Mouse (Mus musculus): Measurements from ENCODE around the gene Tfam. TPM values are rescaled to one million over a fixed set of nuclear protein-coding genes. Genes with fewer than 3 reads are reported as not detected.

Tfam gene
- polyA plus RNA-seq, 1 experiment: 6.4 TPM

DNA sequence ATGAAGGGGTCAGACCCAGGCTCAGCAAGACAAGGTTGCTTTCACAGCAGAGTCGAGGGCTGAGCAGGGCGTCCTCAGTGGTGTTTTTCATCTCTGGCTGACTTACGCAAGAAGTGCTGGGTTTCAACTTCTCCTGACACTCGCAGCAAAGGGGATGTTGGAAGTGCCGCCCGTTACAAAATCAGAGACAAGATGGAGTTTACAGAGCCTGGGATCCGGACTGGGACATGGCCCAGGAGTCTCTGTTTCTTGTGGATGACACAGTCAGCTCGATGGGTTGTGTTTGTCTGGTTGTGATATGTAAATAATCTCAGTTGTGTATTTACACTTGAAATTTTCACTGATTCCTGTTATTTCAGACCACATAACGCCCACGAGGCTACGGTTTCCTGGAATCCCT is 45.2 kb downstream of the Tfam start:
- TF ChIP-seq CTCF (IDR thresholded peaks at IDR 0.05; ENCODE audit: extremely low read depth, insufficient read depth, insufficient read length, insufficient replicate concordance) (no peak), POLR2A (IDR thresholded peaks at IDR 0.05; ENCODE audit: low read depth, low read length) (no peak)
- 83% methylated on average over 11 of the region's 11 CpGs for WGBS
- Histone ChIP-seq H3K27ac (ENCODE audit: insufficient read depth, low read length) (no peak overlapping the region; the same call in 1 of the 2 replicates), H3K4me1 (ENCODE audit: control insufficient read depth, insufficient read depth, insufficient read length) (no peaks in the 10 kb centered on the region; the same call in 1 of the 2 replicates), H3K27me3 (ENCODE audit: control insufficient read depth, insufficient read depth, low read length) (no peaks in the 10 kb centered on the region), H3K4me3 (ENCODE audit: extremely low read depth, insufficient read depth, insufficient read length) (no peak overlapping the region), H3K36me3 (ENCODE audit: control insufficient read depth, insufficient read depth, low read length) (no peaks in the 10 kb centered on the region)
- no peak for DNase-seq (ENCODE audit: low read depth in 1 of 2, low spot score in 2 of 2)

DNA sequence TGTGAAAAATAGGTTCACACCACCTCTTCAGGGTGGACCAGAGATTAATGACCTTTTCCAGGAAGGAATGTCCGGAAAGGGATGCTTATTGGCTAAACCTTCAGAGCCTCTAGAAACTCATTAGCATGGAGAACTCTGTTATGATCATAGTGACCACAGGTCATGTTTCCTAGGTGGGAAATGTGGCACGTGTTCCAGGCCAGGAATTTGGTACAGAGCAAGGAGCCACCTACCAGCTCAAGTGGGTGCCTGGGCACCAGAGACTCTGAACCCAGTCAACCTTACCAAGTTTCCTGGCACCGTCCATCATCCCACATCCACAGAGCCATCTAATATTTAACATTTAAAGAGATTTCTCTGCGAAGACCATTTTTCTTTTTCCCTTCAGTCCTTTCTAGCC is 49.4 kb downstream of the Tfam start:
- Histone ChIP-seq H3K4me1 (ENCODE audit: control insufficient read depth, insufficient read depth, insufficient read length) (no peaks in the 10 kb centered on the region), H3K27me3 (ENCODE audit: control insufficient read depth, insufficient read depth, low read length) (no peaks in the 10 kb centered on the region), H3K4me3 (ENCODE audit: extremely low read depth, insufficient read depth, insufficient read length) (no peak overlapping the region), H3K36me3 (ENCODE audit: control insufficient read depth, insufficient read depth, low read length) (no peaks in the 10 kb centered on the region), H3K27ac (ENCODE audit: insufficient read depth, low read length) (no peak overlapping the region)
- no peak for TF ChIP-seq CTCF (IDR thresholded peaks at IDR 0.05; ENCODE audit: extremely low read depth, insufficient read depth, insufficient read length, insufficient replicate concordance)
- no peak for TF ChIP-seq POLR2A (IDR thresholded peaks at IDR 0.05; ENCODE audit: low read depth, low read length)
- 93% methylated on average over 4 of the region's 4 CpGs for WGBS
- no peak for DNase-seq (ENCODE audit: low read depth in 1 of 2, low spot score in 2 of 2)

DNA sequence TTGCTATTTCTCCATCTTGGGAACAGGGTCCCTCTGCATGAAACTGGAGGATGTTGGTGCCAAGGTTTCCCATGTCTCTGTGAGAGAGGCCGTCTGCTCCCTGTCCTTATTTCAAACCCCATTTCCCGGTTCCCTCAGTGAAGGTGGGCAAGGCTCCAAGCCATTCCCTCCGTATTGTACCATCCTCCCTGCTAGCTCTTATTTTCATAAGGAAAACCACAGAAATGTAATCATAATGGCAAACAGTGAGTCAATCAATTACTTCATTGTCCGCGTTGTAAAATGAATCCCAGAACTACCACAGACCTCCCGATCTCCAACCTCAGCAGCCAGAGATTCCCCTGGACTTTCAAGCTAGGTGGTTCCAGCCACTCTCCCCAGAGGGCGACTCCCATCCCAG is 53.0 kb downstream of the Tfam start:
- Histone ChIP-seq H3K27ac (ENCODE audit: insufficient read depth, low read length) (no peak overlapping the region), H3K4me1 (ENCODE audit: control insufficient read depth, insufficient read depth, insufficient read length) (no peaks in the 10 kb centered on the region), H3K27me3 (ENCODE audit: control insufficient read depth, insufficient read depth, low read length) (no peaks in the 10 kb centered on the region), H3K36me3 (ENCODE audit: control insufficient read depth, insufficient read depth, low read length) (no peaks in the 10 kb centered on the region), H3K4me3 (ENCODE audit: extremely low read depth, insufficient read depth, insufficient read length) (no peak overlapping the region)
- TF ChIP-seq POLR2A (IDR thresholded peaks at IDR 0.05; ENCODE audit: low read depth, low read length) (no peak), CTCF (IDR thresholded peaks at IDR 0.05; ENCODE audit: extremely low read depth, insufficient read depth, insufficient read length, insufficient replicate concordance) (no peak)
- 84% methylated on average over 7 of the region's 7 CpGs for WGBS
- no peak for DNase-seq (ENCODE audit: low read depth in 1 of 2, low spot score in 2 of 2)

DNA sequence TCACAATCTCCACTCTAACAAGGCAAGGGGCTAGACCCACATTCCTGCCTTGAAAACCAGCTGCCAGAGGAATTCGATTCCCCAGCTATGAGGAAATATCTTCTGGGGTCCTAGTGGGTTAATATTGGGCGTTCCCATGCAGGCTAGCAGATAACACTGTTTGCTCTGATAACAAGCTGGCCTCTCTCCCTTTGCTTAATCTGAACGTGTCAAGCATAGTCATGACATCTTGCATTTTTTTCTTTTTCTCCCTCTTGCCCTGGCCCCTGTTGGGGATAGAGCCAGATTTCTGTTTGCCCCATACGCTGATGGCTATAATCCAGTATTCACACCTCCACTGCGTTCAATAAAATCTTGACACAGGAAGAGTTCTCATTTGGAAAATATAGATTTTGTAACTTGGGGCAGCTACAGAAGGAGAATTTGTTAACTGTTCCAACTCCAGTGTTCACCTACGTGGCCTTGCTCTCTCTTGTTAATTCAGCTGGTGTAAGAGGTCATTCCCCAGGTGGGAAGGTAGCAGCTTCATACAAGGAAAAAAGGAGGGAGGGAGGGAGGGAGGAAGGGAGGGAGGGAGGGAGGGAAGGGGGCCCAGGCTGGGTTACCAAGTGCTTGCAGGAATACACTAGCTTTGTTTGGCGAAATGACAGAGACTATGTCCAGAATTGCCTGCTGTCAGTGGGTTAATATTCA is 54.6 kb downstream of the Tfam start:
- Histone ChIP-seq H3K27ac (ENCODE audit: insufficient read depth, low read length) (no peak overlapping the region), H3K27me3 (ENCODE audit: control insufficient read depth, insufficient read depth, low read length) (no peaks in the 10 kb centered on the region), H3K4me1 (ENCODE audit: control insufficient read depth, insufficient read depth, insufficient read length) (no peaks in the 10 kb centered on the region), H3K4me3 (ENCODE audit: extremely low read depth, insufficient read depth, insufficient read length) (no peak overlapping the region), H3K36me3 (ENCODE audit: control insufficient read depth, insufficient read depth, low read length) (no peaks in the 10 kb centered on the region)
- TF ChIP-seq POLR2A (IDR thresholded peaks at IDR 0.05; ENCODE audit: low read depth, low read length) (no peak), CTCF (IDR thresholded peaks at IDR 0.05; ENCODE audit: extremely low read depth, insufficient read depth, insufficient read length, insufficient replicate concordance) (no peak)
- DNase-seq (ENCODE audit: low read depth in 1 of 2, low spot score in 2 of 2): no peak
- 71% methylated on average over 7 of the region's 7 CpGs for WGBS

DNA sequence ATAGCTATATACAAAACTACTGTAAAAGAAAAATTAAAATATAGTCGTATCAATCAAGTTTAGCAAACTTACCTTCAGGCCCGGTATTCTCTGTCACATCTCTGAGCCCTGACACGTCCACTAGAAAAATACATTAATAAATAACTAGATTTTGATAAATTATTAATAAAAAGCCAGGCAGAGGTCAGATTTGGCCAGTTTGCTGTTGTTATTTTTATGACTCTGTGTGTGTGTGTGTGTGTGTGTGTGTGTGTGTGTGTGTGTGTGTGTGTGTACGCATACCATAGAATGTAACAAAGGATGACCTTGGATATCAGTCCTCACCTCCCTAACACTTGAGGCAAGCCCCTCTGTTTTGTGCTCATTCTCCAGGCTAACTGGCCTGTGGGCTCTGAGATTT is 56.1 kb downstream of the Tfam start:
- Histone ChIP-seq H3K27me3 (ENCODE audit: control insufficient read depth, insufficient read depth, low read length) (no peaks in the 10 kb centered on the region), H3K36me3 (ENCODE audit: control insufficient read depth, insufficient read depth, low read length) (no peaks in the 10 kb centered on the region), H3K27ac (ENCODE audit: insufficient read depth, low read length) (no peak overlapping the region), H3K4me3 (ENCODE audit: extremely low read depth, insufficient read depth, insufficient read length) (no peak overlapping the region), H3K4me1 (ENCODE audit: control insufficient read depth, insufficient read depth, insufficient read length) (no peaks in the 10 kb centered on the region)
- TF ChIP-seq POLR2A (IDR thresholded peaks at IDR 0.05; ENCODE audit: low read depth, low read length) (no peak), CTCF (IDR thresholded peaks at IDR 0.05; ENCODE audit: extremely low read depth, insufficient read depth, insufficient read length, insufficient replicate concordance) (no peak)
- WGBS: 93% methylated on average over 4 of the region's 4 CpGs
- DNase-seq (ENCODE audit: low read depth in 1 of 2, low spot score in 2 of 2): no peak

DNA sequence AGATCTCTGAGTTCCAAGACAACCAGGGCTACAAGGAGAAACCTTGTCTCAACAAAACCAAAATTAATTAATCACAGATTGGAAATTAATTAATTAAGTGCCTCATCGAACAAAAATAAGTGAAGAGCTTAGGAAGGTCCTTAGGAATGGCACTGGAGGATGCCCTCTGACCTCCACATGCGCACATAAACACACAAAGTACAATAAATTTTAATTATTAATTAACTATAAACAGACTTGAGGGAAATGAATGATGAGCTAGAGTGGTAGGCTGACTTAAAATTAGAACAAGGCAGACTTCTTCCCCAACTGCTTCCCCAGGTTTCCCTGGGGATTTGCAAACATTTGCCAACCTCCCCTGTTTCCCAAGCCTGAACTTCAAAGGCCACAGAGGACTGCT is 57.0 kb downstream of the Tfam start:
- TF ChIP-seq CTCF (IDR thresholded peaks at IDR 0.05; ENCODE audit: extremely low read depth, insufficient read depth, insufficient read length, insufficient replicate concordance) (no peak), POLR2A (IDR thresholded peaks at IDR 0.05; ENCODE audit: low read depth, low read length) (no peak)
- Histone ChIP-seq H3K36me3 (ENCODE audit: control insufficient read depth, insufficient read depth, low read length) (no peaks in the 10 kb centered on the region), H3K27me3 (ENCODE audit: control insufficient read depth, insufficient read depth, low read length) (no peaks in the 10 kb centered on the region), H3K27ac (ENCODE audit: insufficient read depth, low read length) (no peak overlapping the region), H3K4me1 (ENCODE audit: control insufficient read depth, insufficient read depth, insufficient read length) (no peaks in the 10 kb centered on the region), H3K4me3 (ENCODE audit: extremely low read depth, insufficient read depth, insufficient read length) (no peak overlapping the region)
- DNase-seq (ENCODE audit: low read depth in 1 of 2, low spot score in 2 of 2): no peak
- 88% methylated on average over 2 of the region's 2 CpGs for WGBS

DNA sequence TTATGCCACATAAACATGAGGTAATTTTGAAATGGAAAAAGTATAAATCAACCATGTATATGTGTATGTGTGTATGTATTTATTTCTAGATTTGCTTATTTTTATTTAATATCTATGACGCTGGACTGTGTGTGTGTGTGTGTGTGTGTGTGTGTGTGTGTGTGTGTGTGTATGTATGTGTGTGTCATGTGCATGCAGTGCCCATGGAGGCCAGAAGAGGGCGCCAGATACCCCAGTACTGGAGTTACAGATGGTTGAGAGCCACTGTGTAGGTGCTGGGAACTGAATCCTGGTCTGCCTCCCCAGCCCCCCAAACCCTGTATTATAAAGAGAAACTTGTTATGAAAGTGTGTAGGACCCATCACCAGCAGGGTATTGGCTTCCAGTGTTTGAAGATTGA is 58.0 kb downstream of the Tfam start:
- no peaks in the 10 kb centered on the region for H3K27me3 ChIP-seq (ENCODE audit: control insufficient read depth, insufficient read depth, low read length)
- 81% methylated on average over 2 of the region's 2 CpGs for WGBS

More for the DNA sequence above, 58.0 kb downstream of the Tfam start:
- Histone ChIP-seq H3K27ac (ENCODE audit: insufficient read depth, low read length) (no peak overlapping the region), H3K4me1 (ENCODE audit: control insufficient read depth, insufficient read depth, insufficient read length) (no peaks in the 10 kb centered on the region), H3K36me3 (ENCODE audit: control insufficient read depth, insufficient read depth, low read length) (no peaks in the 10 kb centered on the region), H3K4me3 (ENCODE audit: extremely low read depth, insufficient read depth, insufficient read length) (no peak overlapping the region)
- DNase-seq (ENCODE audit: low read depth in 1 of 2, low spot score in 2 of 2): no peak
- TF ChIP-seq POLR2A (IDR thresholded peaks at IDR 0.05; ENCODE audit: low read depth, low read length) (no peak), CTCF (IDR thresholded peaks at IDR 0.05; ENCODE audit: extremely low read depth, insufficient read depth, insufficient read length, insufficient replicate concordance) (no peak)

Data from spleen, adult 2 months (tissue).